Mouse (Mus musculus): ENCODE results near the gene Zfp13. TPM values are rescaled to one million over a fixed set of nuclear protein-coding genes. Genes with fewer than 3 reads are reported as not detected.

The Zfp13 gene
- total and polyA plus RNA-seq, 2 experiments from 2014 or later, result 23.3 to 48.2 TPM

GRCm38 (mm10) chr17:23542835-23543234 is 56.5 kb downstream of the Zfp13 start:
- Histone ChIP-seq H3K9me3 (ENCODE audit: low read length) (no peaks in the 10 kb centered on the region), H3K4me2 (ENCODE audit: low read depth, low read length, poor library complexity, severe bottlenecking) (no peak overlapping the region), H3K27ac (ENCODE audit: low read depth, low read length) (no peak overlapping the region), H3K27me3 (ENCODE audit: insufficient read depth, low read length) (peaks cover 25% of the 10 kb centered on the region), H3K9ac (replicated peaks; ENCODE audit: low read length, poor library complexity, severe bottlenecking) (no peak overlapping the region), H3K36me3 (ENCODE audit: insufficient read depth, low read length) (no peaks in the 10 kb centered on the region), H3K4me1 (ENCODE audit: insufficient read depth, low read length) (no peaks in the 10 kb centered on the region), H3K4me3 (ENCODE audit: low read depth, low read length) (no peak overlapping the region)
- DNase-seq (ENCODE audit: low spot score) (no peak), ATAC-seq (ENCODE audit: low FRiP score) (no peak)
- WGBS, result 54% methylated on average over 4 of the region's 4 CpGs
- no peak for TF ChIP-seq CTCF (IDR thresholded peaks at IDR 0.05)

- H3K27me3 ChIP-seq (ENCODE audit: insufficient read depth, low read length), result peaks cover 32% of the 10 kb centered on the region
- H3K9me3 ChIP-seq (ENCODE audit: low read length), result no peaks in the 10 kb centered on the region
- TF ChIP-seq CTCF (IDR thresholded peaks at IDR 0.05), result no peak
- H3K27ac ChIP-seq (ENCODE audit: low read depth, low read length), result no peak overlapping the region
- H3K9ac ChIP-seq (replicated peaks; ENCODE audit: low read length, poor library complexity, severe bottlenecking), result no peak overlapping the region
- H3K4me2 ChIP-seq (ENCODE audit: low read depth, low read length, poor library complexity, severe bottlenecking), result peak overlapping the region; percentile 36
- no peaks in the 10 kb centered on the region for H3K36me3 ChIP-seq (ENCODE audit: insufficient read depth, low read length)
- ATAC-seq (ENCODE audit: low FRiP score) (no peak), DNase-seq (ENCODE audit: low spot score) (no peak)
- WGBS, result 17% methylated on average over 12 of the region's 12 CpGs
- no peaks in the 10 kb centered on the region for H3K4me1 ChIP-seq (ENCODE audit: insufficient read depth, low read length)
- H3K4me3 ChIP-seq (ENCODE audit: low read depth, low read length), result no peak overlapping the region
These were observed 57.1 kb downstream of the Zfp13 start for GRCm38 (mm10) chr17:23542004-23542720.

- Histone ChIP-seq H3K4me1 (ENCODE audit: insufficient read depth, low read length) (no peaks in the 10 kb centered on the region), H3K27me3 (ENCODE audit: insufficient read depth, low read length) (peaks cover 36% of the 10 kb centered on the region), H3K36me3 (ENCODE audit: insufficient read depth, low read length) (no peaks in the 10 kb centered on the region), H3K27ac (ENCODE audit: low read depth, low read length) (no peak overlapping the region), H3K9ac (replicated peaks; ENCODE audit: low read length, poor library complexity, severe bottlenecking) (no peak overlapping the region), H3K4me3 (ENCODE audit: low read depth, low read length) (peak overlapping the region; percentile 9; the same call in 1 of the 2 replicates), H3K9me3 (ENCODE audit: low read length) (no peaks in the 10 kb centered on the region), H3K4me2 (ENCODE audit: low read depth, low read length, poor library complexity, severe bottlenecking) (peak overlapping the region; percentile 33)
- WGBS, result 10% methylated on average over 31 of the region's 31 CpGs
- DNase-seq (ENCODE audit: low spot score), result no peak
- ATAC-seq (ENCODE audit: low FRiP score), result peak; percentile 35; the same call in 1 of the 2 replicates
- no peak for TF ChIP-seq CTCF (IDR thresholded peaks at IDR 0.05)
These were observed 58.4 kb downstream of the Zfp13 start for GRCm38 (mm10) chr17:23540605-23541475.

GRCm38 (mm10) chr17:23540106-23540505 is 59.2 kb downstream of the Zfp13 start:
- DNase-seq (ENCODE audit: low spot score), result no peak
- Histone ChIP-seq H3K36me3 (ENCODE audit: insufficient read depth, low read length) (no peaks in the 10 kb centered on the region), H3K27ac (ENCODE audit: low read depth, low read length) (no peak overlapping the region), H3K4me2 (ENCODE audit: low read depth, low read length, poor library complexity, severe bottlenecking) (no peak overlapping the region), H3K9ac (replicated peaks; ENCODE audit: low read length, poor library complexity, severe bottlenecking) (no peak overlapping the region), H3K27me3 (ENCODE audit: insufficient read depth, low read length) (peaks cover 36% of the 10 kb centered on the region), H3K4me1 (ENCODE audit: insufficient read depth, low read length) (no peaks in the 10 kb centered on the region), H3K4me3 (ENCODE audit: low read depth, low read length) (peak overlapping the region; percentile 9; the same call in 1 of the 2 replicates), H3K9me3 (ENCODE audit: low read length) (no peaks in the 10 kb centered on the region)
- TF ChIP-seq CTCF (IDR thresholded peaks at IDR 0.05), result no peak
- 43% methylated on average over 3 of the region's 3 CpGs for WGBS
- ATAC-seq (ENCODE audit: low FRiP score), result no peak; the same call in 1 of the 2 replicates

GRCm38 (mm10) chr17:23539608-23540007 is 59.7 kb downstream of the Zfp13 start:
- Histone ChIP-seq H3K4me1 (ENCODE audit: insufficient read depth, low read length) (no peaks in the 10 kb centered on the region), H3K9me3 (ENCODE audit: low read length) (no peaks in the 10 kb centered on the region), H3K36me3 (ENCODE audit: insufficient read depth, low read length) (no peaks in the 10 kb centered on the region), H3K9ac (replicated peaks; ENCODE audit: low read length, poor library complexity, severe bottlenecking) (no peak overlapping the region), H3K4me2 (ENCODE audit: low read depth, low read length, poor library complexity, severe bottlenecking) (no peak overlapping the region), H3K27ac (ENCODE audit: low read depth, low read length) (no peak overlapping the region), H3K4me3 (ENCODE audit: low read depth, low read length) (no peak overlapping the region), H3K27me3 (ENCODE audit: insufficient read depth, low read length) (peaks cover 39% of the 10 kb centered on the region)
- no peak for TF ChIP-seq CTCF (IDR thresholded peaks at IDR 0.05)
- no peak for ATAC-seq (ENCODE audit: low FRiP score)
- WGBS, result 89% methylated on average over 5 of the region's 5 CpGs
- no peak for DNase-seq (ENCODE audit: low spot score)
